Mouse (Mus musculus) kidney, embryonic 15.5 days (tissue): ENCODE results near the gene Nipal3. TPM values are rescaled to one million over a fixed set of nuclear protein-coding genes. Genes with fewer than 3 reads are reported as not detected.

Experiments
- ATAC-seq: fragments of 200-750 bp; cut with Nextera tagmentation; replicated peaks from 2 replicates; pipeline ENCODE4 v1.8.0; 2017; ENCODE audit warnings: moderate TSS enrichment; ENCODE audit not compliant: low FRiP score
- H3K27ac ChIP-seq: fragments of 300-500 bp; sonication (generic); 2 replicates; pipeline ENCODE4 v1.5.1; 2015; ENCODE audit warnings: mild to moderate bottlenecking, inconsistent platforms
- H3K27me3 ChIP-seq: fragments of 300-500 bp; sonication (generic); 2 replicates; pipeline ENCODE4 v1.6.1; 2015; ENCODE audit warnings: inconsistent platforms
- H3K36me3 ChIP-seq: fragments of 300-500 bp; sonication (generic); 2 replicates; pipeline ENCODE4 v1.6.1; 2015; ENCODE audit warnings: inconsistent platforms
- H3K4me1 ChIP-seq: fragments of 300-500 bp; sonication (generic); 2 replicates; pipeline ENCODE4 v1.6.1; 2015; ENCODE audit warnings: inconsistent platforms
- H3K4me2 ChIP-seq: fragments of 300-500 bp; sonication (generic); 2 replicates; pipeline ENCODE4 v1.6.1; 2015; ENCODE audit warnings: moderate library complexity, mild to moderate bottlenecking, inconsistent platforms
- H3K4me3 ChIP-seq: fragments of 300-500 bp; sonication (generic); replicated peaks from 2 replicates; pipeline ENCODE4 v1.5.1; 2015; ENCODE audit warnings: mild to moderate bottlenecking, inconsistent platforms
- H3K9ac ChIP-seq: fragments of 300-500 bp; sonication (generic); 2 replicates; pipeline ENCODE4 v1.6.1; 2015; ENCODE audit warnings: mild to moderate bottlenecking, inconsistent platforms
- H3K9me3 ChIP-seq: fragments of 300-500 bp; sonication (generic); replicated peaks from 2 replicates; pipeline ENCODE4 v1.6.1; 2016; ENCODE audit warnings: inconsistent platforms
- WGBS: fragments of 180-500 bp; shearing (Covaris S2); methylation state at CpG from one replicate; pipeline ENCODE4 v1.1.7; 2015; ENCODE audit warnings: mixed read lengths; 5-methylcytosine and 5-hydroxymethylcytosine counted together
- polyA plus RNA-seq: library from polyadenylated mRNA; unstranded; fragments of >200 nt; fragmentation: Nextera tagmentation; extraction: Ambion mirVana; gene quantifications from 2 replicates; pipeline ENCODE4 v1.2.1, GENCODE M21; 2015

The Nipal3 gene
- polyA plus RNA-seq, 1 experiment from 2014 or later: 6.2 TPM

DNA sequence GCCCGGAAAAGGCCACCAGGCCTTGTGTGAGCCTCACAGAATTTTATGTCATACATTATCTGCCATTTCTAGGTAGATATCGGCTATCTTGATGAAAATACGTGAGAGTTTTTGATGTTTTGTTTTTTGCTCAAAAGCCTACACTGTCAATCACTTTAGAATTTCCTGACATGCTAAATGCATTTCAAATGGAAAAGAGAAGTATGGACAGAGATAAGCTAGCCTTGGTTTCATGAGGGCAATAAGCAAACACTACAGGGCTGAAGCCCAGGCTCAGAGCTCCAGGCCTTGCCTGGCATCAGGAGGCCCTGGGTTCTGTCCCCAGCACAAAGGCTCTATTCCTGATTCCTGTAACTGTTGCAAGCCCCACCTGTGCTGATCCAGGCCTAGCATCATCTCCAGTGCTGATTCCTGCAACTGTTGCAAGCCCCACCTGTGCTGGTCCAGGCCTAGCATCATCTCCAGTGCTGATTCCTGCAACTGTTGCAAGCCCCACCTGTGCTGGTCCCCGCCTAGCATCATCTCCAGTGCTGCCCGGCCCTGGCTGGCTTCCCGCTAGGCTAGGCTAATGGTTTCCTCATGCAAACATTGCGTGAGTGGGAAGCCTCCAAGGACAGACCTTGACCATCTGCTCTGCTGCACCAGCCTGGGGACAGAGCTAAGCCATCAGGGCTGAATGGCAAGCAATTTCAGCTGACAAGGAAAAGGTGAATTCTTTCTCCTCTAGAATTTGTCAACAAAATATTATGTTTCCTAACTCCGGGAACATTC lies 64.7 kb downstream of the Nipal3 start:
- H3K36me3 ChIP-seq: no peaks in the 10 kb centered on the region
- no peak overlapping the region for H3K9ac ChIP-seq
- H3K27ac ChIP-seq: no peak overlapping the region
- ATAC-seq: no peak
- H3K4me3 ChIP-seq: no peak overlapping the region
- H3K9me3 ChIP-seq: no peaks in the 10 kb centered on the region
- H3K4me2 ChIP-seq: no peak overlapping the region
- H3K27me3 ChIP-seq: no peaks in the 10 kb centered on the region
- 82% methylated on average over 8 of the region's 8 CpGs for WGBS
- H3K4me1 ChIP-seq: peaks cover 18% of the 10 kb centered on the region

DNA sequence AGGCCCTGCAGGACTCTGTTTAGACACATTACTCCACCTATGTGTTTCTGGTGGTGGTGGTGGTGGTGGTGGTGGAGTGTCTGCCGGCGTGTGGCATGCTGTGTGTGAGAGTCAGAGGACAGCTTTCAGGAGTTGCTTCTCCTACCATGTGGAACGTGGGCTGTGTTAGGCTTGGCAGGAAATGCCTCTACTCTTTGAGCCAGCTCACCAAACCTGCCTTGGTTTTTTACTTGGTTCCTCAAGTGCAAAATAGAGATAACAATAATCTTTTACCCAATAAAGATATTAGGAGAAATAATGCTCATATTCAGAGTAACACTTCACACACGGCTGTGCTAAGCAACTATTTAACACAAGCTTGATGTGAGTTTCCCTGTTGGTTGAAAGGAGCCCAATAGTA lies 65.5 kb downstream of the Nipal3 start:
- Histone ChIP-seq H3K4me1 (peaks cover 14% of the 10 kb centered on the region), H3K9ac (no peak overlapping the region), H3K4me2 (no peak overlapping the region), H3K4me3 (no peak overlapping the region), H3K27ac (no peak overlapping the region), H3K27me3 (no peaks in the 10 kb centered on the region), H3K9me3 (no peaks in the 10 kb centered on the region), H3K36me3 (peaks cover 4% of the 10 kb centered on the region; the same call in 1 of the 2 replicates)
- ATAC-seq: no peak
- WGBS: 90% methylated on average over 4 of the region's 4 CpGs

DNA sequence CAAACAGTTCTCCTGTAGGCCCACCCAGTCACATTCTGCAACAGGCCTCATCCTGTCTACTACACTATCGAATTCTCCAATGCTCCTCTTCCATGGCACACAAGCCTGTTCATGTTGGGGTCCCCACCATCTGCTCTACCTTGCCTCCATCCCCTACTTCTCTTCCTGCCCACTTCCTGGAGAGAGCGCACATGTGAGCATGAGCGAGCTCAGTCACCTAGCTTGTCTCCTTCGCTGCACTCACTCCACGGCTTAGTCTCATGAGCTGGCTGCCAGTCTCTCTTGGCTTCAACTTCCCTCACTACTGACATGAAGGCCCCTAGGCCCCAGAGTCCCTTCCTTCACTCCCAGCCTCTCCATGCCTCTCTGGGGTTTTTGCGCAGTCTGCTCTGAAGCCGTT lies 68.3 kb downstream of the Nipal3 start:
- no peak for ATAC-seq
- Histone ChIP-seq H3K4me1 (no peaks in the 10 kb centered on the region), H3K27me3 (no peaks in the 10 kb centered on the region), H3K9me3 (no peaks in the 10 kb centered on the region), H3K36me3 (peaks cover 25% of the 10 kb centered on the region; the same call in 1 of the 2 replicates), H3K4me2 (no peak overlapping the region), H3K27ac (no peak overlapping the region), H3K4me3 (no peak overlapping the region), H3K9ac (no peak overlapping the region)
- 96% methylated on average over 7 of the region's 7 CpGs for WGBS

DNA sequence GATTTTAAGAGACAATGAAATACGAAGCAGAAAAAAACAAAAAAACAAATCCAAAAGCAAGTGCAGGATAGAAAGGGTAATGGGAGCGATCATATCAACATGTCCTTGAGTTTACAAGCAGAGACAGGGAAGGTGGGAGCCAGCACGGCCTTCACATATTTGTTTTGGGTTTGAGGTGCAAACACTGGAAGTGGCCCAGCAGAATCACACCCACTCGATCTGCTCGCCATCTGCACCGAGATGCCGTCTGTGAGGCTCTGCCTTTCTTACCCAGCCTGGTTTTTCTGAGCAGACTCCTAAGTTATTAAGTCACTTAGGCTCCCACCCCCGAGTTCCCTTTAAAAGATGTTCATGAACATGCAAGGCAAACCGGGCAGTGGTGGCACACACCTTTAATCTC lies 69.2 kb downstream of the Nipal3 start:
- no peaks in the 10 kb centered on the region for H3K27me3 ChIP-seq
- no peak overlapping the region for H3K9ac ChIP-seq
- H3K27ac ChIP-seq: no peak overlapping the region
- ATAC-seq: no peak
- WGBS: 79% methylated on average over 9 of the region's 9 CpGs
- no peaks in the 10 kb centered on the region for H3K4me1 ChIP-seq
- H3K4me2 ChIP-seq: no peak overlapping the region
- no peaks in the 10 kb centered on the region for H3K9me3 ChIP-seq
- H3K4me3 ChIP-seq: no peak overlapping the region
- H3K36me3 ChIP-seq: peaks cover 25% of the 10 kb centered on the region; the same call in 1 of the 2 replicates

DNA sequence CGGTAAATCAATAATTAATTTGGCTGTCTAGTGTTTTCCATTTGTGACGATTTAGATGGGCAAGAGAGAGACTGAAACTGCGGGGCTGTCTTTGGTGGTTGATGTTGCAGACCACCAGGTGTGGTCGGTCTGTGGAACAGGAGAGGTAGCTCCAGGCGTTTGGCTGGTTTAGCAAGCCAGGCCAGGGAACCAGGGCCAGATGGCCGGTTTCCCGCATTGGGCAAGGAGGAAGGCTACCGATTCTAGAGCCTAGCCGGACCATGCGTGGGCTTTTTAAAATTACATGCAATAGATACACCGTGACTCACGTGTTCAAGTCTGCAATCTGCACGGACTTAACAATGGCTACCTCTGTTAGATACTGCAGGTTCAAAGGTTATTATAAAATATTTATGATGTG lies 73.9 kb downstream of the Nipal3 start:
- H3K9me3 ChIP-seq: no peaks in the 10 kb centered on the region
- ATAC-seq: no peak
- no peaks in the 10 kb centered on the region for H3K27me3 ChIP-seq
- no peak overlapping the region for H3K4me3 ChIP-seq
- no peak overlapping the region for H3K27ac ChIP-seq
- peaks cover 67% of the 10 kb centered on the region for H3K36me3 ChIP-seq
- H3K4me2 ChIP-seq: no peak overlapping the region
- 91% methylated on average over 13 of the region's 13 CpGs for WGBS
- H3K4me1 ChIP-seq: no peaks in the 10 kb centered on the region
- no peak overlapping the region for H3K9ac ChIP-seq

DNA sequence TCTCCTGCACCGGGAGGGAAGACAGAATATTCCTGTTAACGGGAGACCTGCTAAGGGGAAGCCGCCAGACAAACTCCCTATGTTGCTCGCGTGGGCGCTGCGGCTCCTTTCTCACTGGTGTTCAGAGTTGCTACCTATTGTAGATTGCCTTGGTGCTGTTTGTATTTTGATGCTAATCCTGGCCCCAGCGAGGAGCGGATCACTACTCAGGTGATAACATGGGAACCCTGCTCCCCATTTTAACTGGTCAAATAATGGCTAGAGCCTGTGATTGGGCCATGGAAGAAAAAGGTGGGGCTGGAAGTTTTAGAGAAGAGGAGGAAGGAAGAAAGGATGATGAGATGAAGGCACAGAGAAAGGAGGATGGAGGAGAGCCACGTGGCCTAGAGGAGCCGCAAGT lies 74.4 kb downstream of the Nipal3 start:
- H3K9me3 ChIP-seq: no peaks in the 10 kb centered on the region
- no peaks in the 10 kb centered on the region for H3K4me1 ChIP-seq
- H3K4me3 ChIP-seq: no peak overlapping the region
- H3K4me2 ChIP-seq: no peak overlapping the region
- peaks cover 72% of the 10 kb centered on the region for H3K36me3 ChIP-seq
- no peak overlapping the region for H3K9ac ChIP-seq
- no peaks in the 10 kb centered on the region for H3K27me3 ChIP-seq
- H3K27ac ChIP-seq: no peak overlapping the region
- ATAC-seq: no peak
- WGBS: 80% methylated on average over 11 of the region's 11 CpGs

DNA sequence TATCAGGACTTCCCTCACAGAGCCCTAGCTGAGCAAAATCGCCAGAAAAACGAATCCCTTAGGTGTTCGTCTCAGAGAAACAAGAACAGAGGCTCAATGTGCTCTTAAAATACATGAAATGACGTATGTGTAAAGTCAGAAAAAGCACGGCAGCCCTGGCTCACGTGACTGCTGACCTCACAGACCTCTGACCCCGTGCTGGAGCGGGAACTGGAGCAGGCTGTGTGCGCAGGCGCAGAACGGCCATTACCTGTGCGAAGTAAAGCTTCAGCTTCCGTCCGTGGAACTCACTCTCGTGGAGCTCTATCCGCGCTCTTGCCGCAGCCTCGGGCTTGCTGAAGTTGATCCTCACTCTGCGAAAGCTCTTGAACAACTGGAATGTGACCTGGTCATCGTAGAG lies 74.8 kb downstream of the Nipal3 start:
- Histone ChIP-seq H3K27me3 (no peaks in the 10 kb centered on the region), H3K36me3 (peaks cover 76% of the 10 kb centered on the region), H3K4me3 (no peak overlapping the region), H3K27ac (no peak overlapping the region), H3K4me1 (no peaks in the 10 kb centered on the region), H3K4me2 (no peak overlapping the region), H3K9ac (no peak overlapping the region), H3K9me3 (no peaks in the 10 kb centered on the region)
- ATAC-seq: no peak
- 74% methylated on average over 21 of the region's 21 CpGs for WGBS

DNA sequence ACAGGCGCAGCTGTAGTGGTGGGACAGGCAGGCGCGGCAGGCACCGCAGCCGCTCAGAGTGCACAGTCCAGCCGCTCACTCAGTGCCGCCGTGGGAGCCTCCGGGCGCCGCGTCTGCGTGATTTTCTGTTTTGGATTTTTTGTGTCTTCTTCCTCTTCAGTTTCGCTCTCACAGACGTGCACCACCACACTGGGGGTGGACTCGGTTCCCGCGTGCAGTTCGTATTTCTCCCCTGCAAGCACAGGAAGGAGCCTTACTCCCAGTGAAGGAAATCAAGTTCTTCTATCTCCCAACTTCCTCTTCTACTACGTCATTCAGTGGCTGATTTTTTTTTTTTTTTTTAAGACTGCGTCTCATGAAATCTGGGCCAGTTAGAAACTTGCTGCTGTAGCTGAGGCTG lies 78.5 kb downstream of the Nipal3 start:
- no peaks in the 10 kb centered on the region for H3K4me1 ChIP-seq
- WGBS: 88% methylated on average over 21 of the region's 21 CpGs
- H3K27me3 ChIP-seq: no peaks in the 10 kb centered on the region
- peaks cover 62% of the 10 kb centered on the region for H3K36me3 ChIP-seq
- H3K27ac ChIP-seq: no peak overlapping the region
- H3K4me3 ChIP-seq: no peak overlapping the region
- no peak for ATAC-seq
- no peak overlapping the region for H3K4me2 ChIP-seq
- H3K9ac ChIP-seq: no peak overlapping the region
- H3K9me3 ChIP-seq: no peaks in the 10 kb centered on the region

DNA sequence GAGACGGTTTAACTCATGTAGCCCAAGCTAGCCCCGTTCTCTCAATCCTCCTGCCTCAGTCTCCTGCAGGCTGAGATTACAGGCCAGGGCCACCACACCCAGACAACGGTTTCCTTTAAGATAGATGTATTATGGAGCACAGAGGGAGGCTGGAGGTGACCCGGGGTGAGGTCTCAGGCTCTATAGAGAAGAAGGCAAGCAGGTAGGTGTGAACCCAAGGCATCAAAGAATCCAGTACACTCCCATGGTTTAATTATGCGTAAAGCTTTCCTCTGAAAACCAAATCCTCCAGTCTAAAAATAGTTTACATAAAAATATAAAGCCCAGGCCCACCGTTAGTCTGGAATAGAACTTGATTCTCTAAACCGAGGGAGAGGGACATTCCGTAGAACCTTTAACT lies 81.3 kb downstream of the Nipal3 start:
- WGBS: 82% methylated on average over 8 of the region's 8 CpGs
- no peak overlapping the region for H3K27ac ChIP-seq
- ATAC-seq: no peak

DNA sequence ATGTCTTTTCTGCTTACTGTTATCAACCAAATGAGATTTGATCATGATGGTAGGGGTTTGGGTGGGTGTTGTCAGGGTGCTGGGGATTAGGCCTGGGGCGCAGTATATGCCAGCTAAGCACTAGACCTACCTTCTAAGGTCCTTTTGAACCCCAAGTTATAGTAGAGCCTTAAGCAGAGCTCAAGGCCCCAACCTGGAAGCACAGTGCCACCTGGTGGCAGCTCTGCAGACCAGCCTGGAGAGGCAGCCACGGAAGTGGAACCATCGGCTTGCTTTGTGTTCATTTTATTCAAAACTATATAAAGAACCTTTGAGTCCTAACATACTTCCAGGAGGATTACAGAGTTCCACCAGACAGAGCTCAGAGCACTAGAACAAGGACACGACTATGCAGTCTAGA lies 83.2 kb downstream of the Nipal3 start:
- 31% methylated on average over 4 of the region's 4 CpGs for whole genome bisulfite sequencing
- Histone ChIP-seq H3K9ac (no peak overlapping the region), H3K27me3 (no peaks in the 10 kb centered on the region), H3K27ac (no peak overlapping the region), H3K36me3 (peaks cover 26% of the 10 kb centered on the region), H3K4me3 (no peak overlapping the region), H3K4me2 (no peak overlapping the region), H3K4me1 (no peaks in the 10 kb centered on the region), H3K9me3 (no peaks in the 10 kb centered on the region)
- no peak; the same call in 1 of the 2 replicates for ATAC-seq

More for the DNA sequence above, 81.3 kb downstream of the Nipal3 start:
- Histone ChIP-seq H3K9me3 (no peaks in the 10 kb centered on the region), H3K4me3 (no peak overlapping the region), H3K4me2 (no peak overlapping the region), H3K9ac (no peak overlapping the region), H3K27me3 (no peaks in the 10 kb centered on the region), H3K36me3 (peaks cover 44% of the 10 kb centered on the region), H3K4me1 (no peaks in the 10 kb centered on the region)

DNA sequence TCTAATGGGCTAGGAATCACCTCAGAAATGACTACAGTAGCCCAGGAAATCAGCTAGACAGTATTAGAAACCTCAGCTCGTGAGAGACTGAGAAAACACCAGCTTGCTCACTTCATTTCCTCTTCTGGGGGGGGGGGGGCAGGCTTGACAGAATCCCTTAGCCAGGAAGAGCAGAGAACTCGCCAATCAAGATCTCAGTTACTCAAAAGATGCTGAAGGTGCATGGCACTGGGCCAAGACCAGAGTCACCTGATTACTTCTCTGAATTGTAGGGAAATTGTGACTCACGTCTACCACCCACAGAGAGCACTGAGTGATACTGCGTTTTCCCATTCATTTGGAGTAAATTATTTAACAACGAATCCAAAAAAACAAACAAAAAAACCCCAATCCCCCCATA lies 88.7 kb downstream of the Nipal3 start:
- no peak overlapping the region for H3K9ac ChIP-seq
- 0 out of 2 replicates have a peak, but pooled peaks cover 4% of the 10 kb centered on the region for H3K4me1 ChIP-seq
- no peaks in the 10 kb centered on the region for H3K27me3 ChIP-seq
- no peak overlapping the region for H3K4me3 ChIP-seq
- no peak overlapping the region for H3K27ac ChIP-seq
- H3K9me3 ChIP-seq: no peaks in the 10 kb centered on the region
- H3K4me2 ChIP-seq: no peak overlapping the region
- WGBS: 51% methylated on average over 5 of the region's 5 CpGs
- ATAC-seq: no peak
- no peaks in the 10 kb centered on the region for H3K36me3 ChIP-seq

DNA sequence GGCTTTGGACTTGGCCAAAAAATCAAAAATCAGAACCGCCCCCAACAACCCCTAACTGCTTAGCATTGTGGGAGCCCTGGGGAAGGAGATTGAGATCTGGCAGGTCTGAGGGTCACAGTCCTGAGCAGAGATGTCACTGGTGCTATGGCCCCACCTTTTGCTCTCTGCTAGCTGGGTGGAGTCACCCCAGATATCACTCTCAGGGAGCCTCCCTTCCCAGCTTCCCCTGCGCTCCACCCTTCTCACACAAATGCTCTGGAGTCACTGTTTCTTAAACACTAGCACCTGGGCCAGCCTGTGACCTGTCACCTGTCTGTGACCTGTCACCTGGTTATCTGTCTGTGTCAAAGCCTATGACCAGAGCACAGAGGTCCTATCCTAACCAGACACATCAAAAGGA lies 89.9 kb downstream of the Nipal3 start:
- no peak overlapping the region for H3K27ac ChIP-seq
- no peaks in the 10 kb centered on the region for H3K9me3 ChIP-seq
- no peaks in the 10 kb centered on the region for H3K27me3 ChIP-seq
- WGBS: 91% methylated on average over 2 of the region's 2 CpGs
- no peaks in the 10 kb centered on the region for H3K36me3 ChIP-seq
- H3K4me2 ChIP-seq: no peak overlapping the region
- no peak for ATAC-seq
- no peak overlapping the region for H3K9ac ChIP-seq
- H3K4me3 ChIP-seq: no peak overlapping the region
- 0 out of 2 replicates have a peak, but pooled peaks cover 4% of the 10 kb centered on the region for H3K4me1 ChIP-seq

DNA sequence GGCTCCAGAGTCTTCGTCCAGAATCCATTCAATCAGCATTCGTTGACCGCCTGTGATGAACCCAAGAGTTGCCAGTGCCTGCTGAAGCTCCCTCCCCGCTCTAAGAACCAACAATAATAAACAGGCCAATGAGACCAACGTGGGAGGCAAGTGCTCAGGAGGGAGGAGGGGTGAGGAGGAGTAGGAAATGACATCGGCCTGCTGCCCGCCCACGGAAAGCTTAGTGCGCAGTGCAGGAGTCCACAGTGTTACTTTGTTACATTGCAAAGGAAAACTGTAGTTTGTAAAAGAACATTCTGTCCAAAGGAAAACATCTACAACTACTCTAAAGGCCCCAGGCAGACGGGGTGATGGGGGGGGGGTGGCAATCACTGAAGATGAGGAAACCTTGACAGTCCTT lies 90.8 kb downstream of the Nipal3 start:
- Histone ChIP-seq H3K27me3 (peaks cover 6% of the 10 kb centered on the region; the same call in 1 of the 2 replicates), H3K4me3 (no peak overlapping the region), H3K9ac (no peak overlapping the region), H3K36me3 (no peaks in the 10 kb centered on the region), H3K9me3 (no peaks in the 10 kb centered on the region), H3K27ac (no peak overlapping the region), H3K4me1 (0 out of 2 replicates have a peak, but pooled peaks cover 4% of the 10 kb centered on the region), H3K4me2 (no peak overlapping the region)
- 52% methylated on average over 10 of the region's 10 CpGs for WGBS
- no peak for ATAC-seq
